Mouse (Mus musculus): ENCODE results near the gene Cryl1.

Cryl1 gene

DNA sequence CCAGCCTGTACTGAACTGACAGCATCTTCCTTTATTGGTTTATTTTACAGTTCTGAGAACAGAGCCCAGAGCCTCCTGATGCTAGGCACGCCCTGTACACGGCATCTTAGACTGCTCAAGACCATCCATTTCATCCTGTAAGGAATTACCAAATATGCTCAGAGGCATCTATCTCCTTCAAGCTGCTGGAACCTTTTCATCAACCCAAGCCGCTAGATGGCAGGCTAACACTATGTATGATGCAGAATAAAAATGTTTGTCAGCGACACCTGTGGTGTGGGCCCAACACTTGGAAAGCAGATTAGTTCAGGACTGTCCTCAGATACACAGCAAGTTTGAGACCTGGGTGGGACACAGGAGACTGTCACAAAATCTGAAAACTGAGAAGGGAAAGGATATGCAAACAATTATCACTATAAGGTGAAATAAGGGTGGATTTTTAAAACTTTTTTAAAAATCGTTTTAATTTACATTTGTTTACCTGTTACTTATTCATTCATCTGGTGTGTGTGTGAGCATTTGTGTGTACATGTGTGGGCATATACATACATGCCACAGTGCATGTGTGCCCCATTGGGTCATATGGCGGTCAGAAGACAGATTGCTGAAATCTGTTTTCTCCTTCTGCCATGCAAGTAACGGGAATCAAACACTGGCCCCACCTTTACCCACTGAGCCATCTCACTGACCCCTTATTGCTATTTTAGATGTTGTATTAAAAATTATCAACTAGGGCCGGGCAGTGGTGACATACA, 25.8 kb downstream of the Cryl1 start:
- peak; percentile 51 to 78 for DNase-seq (ENCODE audit: low spot score in 2 of 2)

DNA sequence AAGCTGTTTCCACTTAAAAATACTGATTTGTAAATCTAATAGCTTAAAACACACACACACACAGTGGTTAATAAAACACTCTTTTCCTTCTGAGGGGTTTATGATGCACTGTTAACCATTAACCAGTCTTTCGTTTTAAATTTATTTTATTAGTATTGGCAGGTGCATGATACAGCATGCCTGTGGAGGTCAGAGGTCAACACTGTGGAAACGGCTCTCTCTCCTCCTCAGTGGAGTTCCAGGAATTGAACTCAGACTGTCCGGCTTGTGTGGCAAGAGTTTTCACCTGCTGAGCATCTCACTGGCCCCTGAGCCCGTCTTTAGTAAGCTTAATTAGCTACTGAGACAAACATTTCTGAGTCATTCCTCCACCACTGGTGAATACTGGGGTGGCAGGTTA, 31.0 kb downstream of the Cryl1 start:
- no peak for DNase-seq (ENCODE audit: low spot score in 2 of 2)

DNA sequence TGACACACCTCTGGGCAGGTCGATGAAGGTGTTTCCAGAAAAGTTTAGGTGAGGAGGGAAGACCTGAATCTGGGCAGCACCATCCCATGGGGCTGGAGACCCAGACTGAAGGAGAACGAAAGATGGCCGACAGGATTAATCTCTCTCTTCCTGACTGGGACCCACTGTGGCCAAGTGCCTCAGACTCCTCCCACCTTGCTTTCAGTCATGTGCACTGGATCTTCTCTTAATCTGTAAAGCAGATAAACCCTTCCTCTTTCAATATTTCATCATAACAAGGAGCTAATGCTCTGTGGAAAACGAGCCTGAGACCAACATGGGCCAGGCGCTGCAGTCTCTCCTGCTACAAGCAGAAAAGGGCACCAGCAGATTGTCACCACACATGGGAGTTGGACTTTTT, 31.6 kb downstream of the Cryl1 start:
- no peak for DNase-seq (ENCODE audit: low spot score in 2 of 2)

DNA sequence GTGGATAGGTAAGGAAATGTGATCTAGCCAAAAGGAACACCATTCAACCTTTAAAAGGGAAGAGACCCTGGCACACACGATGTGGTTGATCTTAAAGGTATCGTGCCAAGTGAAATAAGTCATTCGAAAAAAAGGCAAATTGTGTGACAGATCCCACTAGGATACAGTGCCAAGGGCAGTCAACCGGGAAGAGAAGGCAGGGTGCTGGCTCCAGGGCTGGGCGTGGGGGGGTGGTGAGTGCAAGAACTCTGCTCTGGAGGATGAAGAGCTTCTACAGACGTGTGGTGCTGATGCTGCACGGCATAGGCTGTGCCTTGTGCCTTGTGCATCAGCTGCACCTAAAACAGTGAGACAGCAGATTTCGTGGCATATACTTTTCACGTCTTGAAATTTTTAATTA, 33.0 kb downstream of the Cryl1 start:
- no peak for DNase-seq (ENCODE audit: low spot score in 2 of 2)

DNA sequence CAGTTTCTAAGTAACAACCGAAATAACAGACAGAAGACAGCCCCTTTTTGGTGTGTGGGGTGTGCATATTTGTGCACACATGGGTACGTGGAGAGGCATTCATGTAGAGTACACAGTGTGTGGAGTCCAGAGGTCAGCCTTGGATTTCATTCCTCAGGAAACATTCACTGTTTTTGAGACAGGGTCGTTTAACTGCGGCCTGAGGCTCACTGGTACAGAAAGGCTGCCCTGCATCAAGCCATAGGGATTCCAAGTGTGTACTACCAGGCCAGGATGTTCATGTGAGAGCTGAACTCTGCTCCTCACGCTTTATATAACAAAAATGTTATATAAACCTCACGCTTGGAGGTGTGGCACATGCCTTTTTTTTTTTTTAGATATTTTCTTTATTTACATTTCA, 34.5 kb downstream of the Cryl1 start:
- DNase-seq (ENCODE audit: low spot score in 2 of 2): no peak

DNA sequence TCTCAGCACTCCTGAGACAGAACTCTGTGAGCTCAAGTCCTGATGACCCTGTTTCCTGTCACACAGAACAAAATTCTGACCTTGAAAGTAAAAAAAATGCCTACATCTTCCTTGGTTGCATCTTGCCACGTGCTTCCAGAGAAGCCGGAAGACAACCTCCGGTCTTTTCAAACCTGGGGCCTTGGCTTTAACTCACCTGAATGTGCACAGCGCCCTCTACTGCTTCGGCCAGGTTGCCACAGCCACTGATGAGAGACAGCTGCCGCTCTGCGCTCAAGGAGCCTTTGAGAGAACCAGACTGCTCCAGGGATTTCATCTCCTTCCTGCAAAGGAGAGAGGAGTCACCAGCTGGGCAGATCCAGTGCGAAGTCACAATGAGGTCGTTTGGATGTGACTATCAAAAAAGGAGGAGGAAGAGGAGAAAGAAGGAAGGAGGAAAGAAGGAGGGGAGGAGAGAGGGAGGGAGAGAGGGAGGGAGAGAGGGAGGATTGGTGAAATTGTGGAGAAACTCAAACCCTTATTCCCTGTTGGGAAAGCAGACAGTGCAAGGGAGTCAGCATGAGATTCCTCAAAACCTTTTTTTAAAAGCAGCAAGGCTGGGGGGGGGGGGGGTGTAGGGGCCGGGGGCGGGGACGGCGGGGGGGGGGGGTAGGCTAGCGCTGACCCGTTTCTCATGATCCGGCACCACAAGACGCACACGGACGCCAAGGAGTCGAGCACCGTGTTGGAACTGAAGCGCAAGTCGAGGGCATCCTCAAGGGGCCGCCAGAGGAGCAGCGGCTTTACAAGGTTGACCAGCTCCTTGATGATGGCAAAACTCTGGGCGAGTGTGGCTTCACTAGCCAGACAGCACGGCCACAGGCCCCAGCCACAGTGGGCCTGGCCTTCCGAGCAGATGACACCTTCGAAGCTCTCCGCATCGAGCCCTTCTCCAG, 35.3 kb downstream of the Cryl1 start:
- DNase-seq (ENCODE audit: low spot score in 2 of 2): peak; percentile 30 to 74

DNA sequence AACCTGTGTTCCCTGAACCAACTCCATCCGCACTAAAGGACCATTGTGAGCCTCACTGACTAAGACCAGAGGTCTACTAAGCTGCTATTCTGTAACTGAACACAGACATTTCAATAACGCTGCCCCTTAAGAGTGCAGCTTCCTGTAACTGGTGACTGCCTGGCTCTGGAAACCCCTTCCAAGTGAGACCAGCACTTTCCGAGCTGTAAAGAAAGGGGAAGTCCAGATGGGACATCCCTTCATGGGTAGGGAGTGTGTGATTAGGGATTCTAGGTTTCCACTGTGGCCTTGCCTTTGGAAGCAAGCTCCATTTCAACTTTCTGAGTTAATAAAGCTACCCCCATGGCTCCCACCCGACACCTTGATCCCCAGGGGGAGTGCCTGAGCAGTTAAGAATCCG, 41.3 kb downstream of the Cryl1 start:
- no peak for DNase-seq (ENCODE audit: low spot score in 2 of 2)

DNA sequence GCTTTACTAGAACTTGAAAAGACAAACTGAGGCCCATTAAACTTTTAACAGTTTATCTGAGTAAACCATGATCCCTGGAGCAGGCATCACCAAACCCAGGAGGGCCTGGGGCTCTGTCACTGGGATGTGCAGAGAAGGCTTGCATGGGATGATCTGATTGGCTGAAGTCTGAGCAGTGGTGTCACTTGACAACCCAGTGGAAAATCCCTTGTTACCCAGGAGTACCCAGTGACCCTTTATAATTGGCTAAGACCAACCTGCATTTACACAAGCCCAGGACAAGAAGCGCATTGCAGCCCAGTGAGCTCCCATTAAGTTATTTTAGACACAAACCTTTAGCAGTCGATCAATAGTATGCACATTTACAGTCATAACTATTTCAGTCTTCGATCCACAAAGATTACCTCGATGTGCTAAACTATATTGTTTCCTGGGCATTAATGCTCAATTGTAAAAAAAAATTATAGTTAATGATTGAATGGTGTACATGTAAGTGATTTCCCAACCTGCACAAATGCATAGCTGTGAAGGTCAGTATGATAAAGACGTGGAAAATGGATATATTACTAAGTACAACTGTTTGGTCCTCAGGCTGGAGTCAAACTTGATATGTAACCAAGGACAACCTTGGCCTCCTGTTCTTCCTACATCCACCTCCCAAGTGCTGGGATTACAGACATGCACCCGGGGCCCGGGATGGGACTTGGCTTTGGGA, 46.7 kb downstream of the Cryl1 start:
- no peak for DNase-seq (ENCODE audit: low spot score in 2 of 2)

DNA sequence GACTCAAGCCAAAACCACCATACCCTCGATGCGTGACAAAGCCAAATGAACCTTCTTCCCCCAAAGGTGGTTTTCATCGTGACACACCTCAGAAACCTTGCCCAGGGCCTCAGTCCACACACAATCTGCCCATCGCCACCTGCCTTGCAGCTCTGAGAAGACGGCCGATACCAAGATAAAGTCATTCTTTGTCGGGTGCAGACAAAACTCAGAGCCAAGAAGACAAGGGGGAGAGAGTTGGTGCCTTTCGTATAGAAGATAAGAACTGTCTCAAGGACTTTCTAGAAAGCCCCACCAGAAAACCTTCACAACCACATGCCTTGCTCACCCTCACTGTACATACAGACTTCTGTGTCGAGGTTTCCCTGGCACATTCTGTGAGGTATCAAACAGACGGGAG, 48.4 kb downstream of the Cryl1 start:
- DNase-seq (ENCODE audit: low spot score in 2 of 2): no peak

DNA sequence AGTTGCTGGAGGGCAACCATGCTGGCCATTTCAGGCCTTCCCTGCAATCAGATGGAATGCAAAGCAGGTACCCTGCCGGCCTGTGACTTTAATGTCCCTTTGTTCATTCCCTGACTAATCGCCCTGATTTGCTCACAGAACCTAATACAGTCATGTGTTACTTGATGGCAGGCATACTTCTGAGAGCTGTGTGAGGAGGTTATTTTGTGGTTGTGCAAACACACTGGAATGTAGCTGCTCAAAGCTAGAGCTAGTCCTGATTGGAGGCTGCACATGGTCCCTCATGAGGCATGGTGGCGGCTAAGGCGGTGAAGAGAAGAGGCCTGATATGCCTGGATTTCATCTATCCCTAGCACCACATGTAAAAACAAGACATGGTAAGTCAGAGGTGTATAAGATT, 50.2 kb downstream of the Cryl1 start:
- no peak for DNase-seq (ENCODE audit: low spot score in 2 of 2)

DNA sequence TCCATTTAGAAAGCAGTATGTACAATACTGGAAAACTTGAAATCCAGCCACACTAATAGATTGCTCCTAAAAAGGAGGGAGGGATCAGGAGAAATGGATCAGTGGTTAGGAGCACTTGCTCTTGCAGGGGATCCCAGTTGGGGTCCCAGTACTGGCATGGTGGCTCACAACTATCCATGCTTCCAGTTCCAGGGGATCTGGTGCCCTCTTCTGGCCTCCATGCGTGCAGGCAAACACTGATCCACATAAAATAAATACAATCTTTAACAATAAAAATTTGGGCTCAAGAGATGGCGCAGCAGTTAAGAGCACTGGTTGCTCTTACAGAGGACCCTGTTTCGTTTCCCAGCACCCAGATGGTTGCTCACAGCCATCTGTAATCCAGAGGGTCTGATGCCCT, 52.2 kb downstream of the Cryl1 start:
- no peak for DNase-seq (ENCODE audit: low spot score in 2 of 2)

DNA sequence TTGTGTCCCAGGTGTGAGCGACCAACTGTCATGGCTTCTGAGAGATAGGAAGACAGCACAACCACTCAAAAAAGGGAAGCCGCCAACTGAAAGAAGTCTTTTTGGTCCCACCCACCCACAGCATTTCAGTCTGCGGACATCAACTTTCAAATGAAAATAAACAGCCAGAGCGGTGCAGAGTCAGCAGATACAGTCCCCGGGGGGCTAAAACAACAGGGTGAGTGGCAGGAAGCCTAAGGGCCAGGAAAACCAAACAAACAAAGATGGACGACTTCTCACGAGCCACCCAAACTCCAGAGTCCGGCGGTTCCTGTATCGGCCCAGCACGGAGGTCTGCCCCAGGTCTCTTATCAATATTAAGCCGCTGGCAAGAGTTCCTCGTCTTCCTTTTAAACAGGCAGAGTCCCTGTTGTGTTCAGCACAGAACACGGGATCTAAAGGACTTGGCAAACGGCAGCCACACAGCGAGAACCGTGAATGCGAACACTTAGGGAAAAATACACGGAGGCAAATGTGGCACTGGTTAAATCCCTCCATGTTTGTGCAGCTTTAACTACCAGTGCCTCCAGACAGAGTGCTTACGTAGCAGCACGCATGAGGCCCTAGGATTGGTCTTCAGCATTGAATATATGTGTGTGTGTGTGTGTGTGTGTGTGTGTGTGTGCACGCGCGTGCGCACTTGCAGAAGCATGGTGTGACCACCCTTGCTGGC, 53.4 kb downstream of the Cryl1 start:
- no peak for DNase-seq (ENCODE audit: low spot score in 2 of 2)

DNA sequence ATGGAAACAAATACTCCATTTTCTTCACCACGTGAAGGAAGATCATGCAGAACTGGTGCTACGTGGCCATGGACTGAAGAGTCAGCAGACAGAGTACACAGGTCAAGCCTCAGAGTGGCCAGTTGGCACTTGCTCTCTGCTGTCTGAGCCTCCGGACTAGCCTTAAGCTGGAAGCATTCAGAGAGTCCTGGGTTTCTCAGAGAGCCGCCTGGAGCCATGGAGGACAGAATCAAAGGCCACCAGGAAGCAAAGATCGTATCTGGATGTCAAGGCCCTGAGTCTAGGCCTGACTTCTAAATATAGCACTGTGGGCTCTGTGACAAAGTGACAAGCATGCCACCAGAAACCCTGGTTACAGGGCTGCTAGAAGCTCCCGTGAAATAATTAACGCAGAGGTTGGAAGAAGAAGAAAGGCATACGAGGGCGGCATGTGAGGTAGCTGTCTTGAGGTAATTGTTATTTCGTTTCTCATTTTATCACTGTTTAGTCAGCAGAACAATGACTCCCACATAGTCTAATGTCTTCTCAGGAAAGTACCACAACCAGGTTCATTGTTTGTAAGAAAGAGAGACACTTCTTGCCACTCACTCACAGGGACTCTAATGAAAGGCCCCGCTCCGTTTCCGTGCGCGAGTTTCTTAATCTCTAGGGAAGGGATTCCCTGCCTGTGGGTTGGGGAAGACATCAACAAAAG, 55.1 kb downstream of the Cryl1 start:
- DNase-seq (ENCODE audit: low spot score in 2 of 2): no peak

DNA sequence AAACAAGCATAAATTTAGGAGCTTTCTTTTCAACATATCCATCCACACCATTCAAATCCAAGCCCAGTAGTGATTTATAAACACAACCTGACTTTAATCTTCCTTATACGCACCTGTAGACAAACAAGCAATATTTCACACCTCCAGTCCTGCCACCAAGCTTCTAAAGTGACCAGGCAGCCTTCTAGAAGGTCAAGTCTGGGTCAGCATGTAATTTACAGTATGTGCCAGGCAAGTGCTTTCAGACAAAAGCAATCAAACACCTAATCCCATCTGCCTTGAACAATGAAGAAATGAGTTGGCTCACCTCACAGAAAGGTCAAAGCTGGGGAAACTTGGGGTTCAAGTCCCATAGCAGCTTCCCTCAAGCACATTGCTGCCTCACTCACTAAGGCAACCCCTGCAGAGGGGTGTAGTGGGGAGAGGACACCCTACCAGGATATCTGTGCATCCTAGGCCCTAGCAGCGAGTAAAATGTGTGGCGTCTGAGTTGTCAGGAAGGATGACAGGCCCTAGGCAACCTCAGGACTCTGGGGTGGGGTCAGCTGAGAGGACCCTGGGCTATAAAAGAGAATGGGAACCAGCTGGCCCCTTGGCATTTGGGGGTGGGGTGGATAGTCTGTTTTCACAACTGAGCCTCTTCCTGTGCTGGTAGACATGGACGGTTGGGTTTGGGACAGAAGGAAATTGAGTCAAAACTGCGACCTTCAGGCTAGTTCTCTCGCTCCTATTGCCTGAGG, 55.8 kb downstream of the Cryl1 start:
- no peak for DNase-seq (ENCODE audit: low spot score in 2 of 2)

DNA sequence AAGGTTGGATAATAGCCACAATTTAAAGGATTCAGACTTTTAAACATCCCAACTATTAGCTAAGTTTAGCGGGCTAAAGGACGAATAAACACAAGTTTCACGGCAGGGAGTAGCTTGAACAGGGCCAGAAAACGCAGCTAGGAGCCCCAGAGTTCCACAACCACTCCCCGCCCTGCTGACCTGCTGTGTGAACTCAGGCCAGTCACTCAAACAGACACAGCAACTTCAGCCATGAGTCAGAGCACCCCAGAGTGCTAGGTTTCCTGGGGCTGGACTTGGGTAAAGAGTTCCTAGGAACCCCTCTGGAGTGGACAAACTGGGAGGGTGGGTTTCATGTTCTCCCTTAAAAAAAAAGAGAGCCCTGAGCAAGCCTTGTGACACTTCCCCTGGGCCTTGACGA, 59.7 kb downstream of the Cryl1 start:
- DNase-seq (ENCODE audit: low spot score in 2 of 2): no peak

DNA sequence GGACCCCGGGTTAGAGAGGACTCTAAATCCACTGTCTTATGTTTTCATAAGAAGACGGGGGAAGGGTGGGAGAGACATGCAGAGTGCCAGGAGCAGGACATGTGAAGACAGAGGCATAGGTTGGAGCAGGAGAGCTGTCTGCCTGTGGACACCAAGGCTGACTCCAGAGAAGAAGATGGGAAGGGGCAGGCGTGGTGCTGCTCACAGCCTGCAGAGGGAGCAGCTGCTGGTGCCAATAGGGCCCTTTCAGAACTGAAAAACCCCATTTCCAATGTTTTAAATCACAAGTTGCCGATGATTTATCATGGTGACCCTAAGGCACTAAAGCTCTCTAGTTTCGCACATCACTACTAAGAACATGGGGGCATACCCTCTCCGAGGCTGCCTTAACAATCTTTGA, 63.5 kb downstream of the Cryl1 start:
- DNase-seq (ENCODE audit: low spot score in 2 of 2): no peak

DNA sequence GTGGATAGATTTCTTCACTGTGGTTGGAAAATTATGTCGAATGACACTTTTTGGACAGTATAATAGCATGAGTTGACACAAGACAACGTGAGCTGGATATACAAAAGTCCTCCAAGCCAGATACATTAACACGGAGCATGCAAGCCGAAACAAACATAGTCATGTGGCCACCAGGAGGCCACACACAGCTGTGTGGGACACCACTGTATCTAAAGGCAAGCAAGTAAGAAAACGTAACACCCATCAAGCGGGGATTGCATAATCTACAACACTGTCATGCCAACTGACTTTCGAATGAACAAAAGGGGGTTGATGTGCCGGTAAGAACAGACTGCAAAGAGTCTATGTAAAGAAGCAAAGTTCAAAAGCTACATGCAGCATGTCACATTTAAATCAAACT, 65.8 kb downstream of the Cryl1 start:
- DNase-seq (ENCODE audit: low spot score in 2 of 2): no peak

DNA sequence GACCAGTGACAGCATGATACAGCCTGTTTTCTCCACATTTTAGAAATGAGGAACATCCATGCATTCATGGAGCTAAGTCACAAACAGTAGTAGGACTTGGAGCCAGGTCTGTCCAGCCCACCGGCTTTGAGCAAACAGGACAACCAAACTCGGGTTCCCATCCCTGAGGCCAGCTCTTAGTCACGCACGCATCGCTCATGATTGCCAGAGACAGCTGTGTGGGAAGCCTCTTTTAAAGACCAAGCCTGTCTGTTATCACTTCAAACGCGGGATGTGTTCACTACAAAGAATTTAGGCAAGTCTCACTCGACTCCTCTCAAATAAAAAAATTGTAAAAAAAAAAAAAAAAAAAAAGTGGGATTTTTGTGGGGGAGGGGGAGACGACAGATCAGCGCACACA, 67.2 kb downstream of the Cryl1 start:
- no peak for DNase-seq (ENCODE audit: low spot score in 2 of 2)

DNA sequence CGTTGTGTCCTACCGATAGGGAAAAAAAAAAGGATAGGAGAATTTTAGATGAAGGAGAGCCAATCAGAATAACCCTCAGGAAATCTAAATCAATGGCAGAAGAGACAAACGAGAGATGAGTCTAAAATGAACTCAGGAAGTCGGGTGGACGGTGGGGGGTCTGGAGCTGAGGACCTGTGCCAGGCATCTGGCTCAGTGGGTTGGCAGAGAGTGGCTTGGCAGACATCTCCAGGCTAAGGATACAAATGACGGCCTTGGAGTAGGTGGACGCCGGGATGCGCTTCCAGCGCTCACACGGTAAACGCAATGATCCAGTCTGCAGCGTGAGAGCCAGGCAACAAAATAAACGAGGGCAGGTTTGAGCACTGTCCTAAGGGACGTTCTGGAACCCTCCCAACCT, 68.7 kb downstream of the Cryl1 start:
- no peak for DNase-seq (ENCODE audit: low spot score in 2 of 2)

DNA sequence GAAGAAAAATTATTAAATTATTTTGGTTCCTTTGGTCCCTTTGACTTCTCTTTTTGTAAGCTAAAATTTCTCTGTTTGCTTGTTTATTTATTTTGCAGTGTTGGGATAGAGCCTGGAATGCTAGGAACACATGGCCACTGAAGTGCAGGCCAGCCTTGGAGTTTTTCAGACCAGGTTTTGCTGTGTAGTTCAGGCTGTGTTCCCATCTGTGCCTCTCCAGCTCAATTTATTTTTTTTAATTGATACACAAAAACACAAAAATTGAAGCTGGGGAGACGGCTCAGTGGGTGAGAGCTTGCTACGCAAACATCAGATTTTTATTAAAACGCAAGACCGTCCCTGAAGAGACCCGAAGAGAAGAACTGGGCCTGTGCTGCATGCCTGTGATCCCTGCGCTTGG, 71.6 kb downstream of the Cryl1 start:
- DNase-seq (ENCODE audit: low spot score in 2 of 2): no peak

DNA sequence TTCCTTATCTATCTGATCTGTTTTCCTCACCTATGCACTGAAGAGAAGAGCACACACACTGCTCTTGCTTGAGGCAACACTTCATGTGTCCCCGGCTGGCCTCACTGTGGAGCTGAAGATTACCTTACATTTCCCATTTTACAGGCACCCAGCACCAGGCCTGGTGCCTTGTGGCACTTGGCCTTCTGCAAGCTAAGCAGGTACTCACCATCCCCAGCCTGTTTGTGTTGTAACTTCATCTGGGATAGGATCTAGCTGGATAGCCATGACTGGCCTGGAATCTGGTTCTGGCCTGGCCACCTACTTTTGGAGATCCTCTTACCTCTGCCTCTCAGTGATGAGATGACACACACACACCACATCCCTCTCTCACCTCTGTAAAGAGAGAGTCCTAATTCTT, 79.5 kb downstream of the Cryl1 start:
- DNase-seq (ENCODE audit: low spot score in 2 of 2): no peak

Data from spleen, postnatal 10 days (tissue).